Mouse (Mus musculus): ENCODE results near the gene Aamp.

GRCm38 (mm10) chr1:74262510-74262909 is 22.0 kb downstream of the Aamp start:
- no peak for TF ChIP-seq POLR2A (IDR thresholded peaks at IDR 0.05; ENCODE audit: insufficient read depth, low read depth, low read length)
- no peak for TF ChIP-seq CTCF (IDR thresholded peaks at IDR 0.05)
